Mouse (Mus musculus) cortical plate, adult 2 months (tissue): Measurements from ENCODE around the gene Col8a1. TPM values are rescaled to one million over a fixed set of nuclear protein-coding genes. Genes with fewer than 3 reads are reported as not detected.
A peak's percentile ranks its signal among the peaks of the same experiment; 100 is the strongest.

Source experiments
- H3K27ac ChIP-seq: fragments of 200-500 bp; 2 replicates; pipeline ENCODE4 v1.5.1; 2012; ENCODE audit warnings: low read length, control low read depth, inconsistent platforms; ENCODE audit not compliant: insufficient read depth
- H3K4me1 ChIP-seq: fragments of 200-500 bp; 2 replicates; pipeline ENCODE4 v1.6.1; 2011; ENCODE audit warnings: low read length; ENCODE audit not compliant: control insufficient read depth, insufficient read depth
- H3K4me3 ChIP-seq: fragments of 200-500 bp; 2 replicates; pipeline ENCODE4 v1.5.1; 2011; ENCODE audit warnings: mild to moderate bottlenecking, low read length, control low read depth; ENCODE audit not compliant: insufficient read depth
- CTCF ChIP-seq: fragments of 200-500 bp; IDR thresholded peaks from 2 replicates; pipeline ENCODE4 v1.5.1; 2011; ENCODE audit warnings: mild to moderate bottlenecking, control low read depth, low read length; ENCODE audit not compliant: insufficient read depth; ENCODE audit errors: extremely low read depth
- POLR2A ChIP-seq: fragments of 200-500 bp; IDR thresholded peaks from 2 replicates; pipeline ENCODE4 v1.6.1; 2011; ENCODE audit warnings: mild to moderate bottlenecking, low read length, control low read depth; ENCODE audit not compliant: insufficient read depth; ENCODE audit errors: extremely low read depth
- polyA plus RNA-seq: library from polyadenylated mRNA; depleted of rRNA; stranded (reverse); fragments of >200 nt; gene quantifications from 2 replicates; pipeline ENCODE4 v1.2.3, GENCODE M21; 2012; rRNA removed

The Col8a1 gene
- polyA plus RNA-seq: 1.3 and 1.4 TPM in 2 replicates

DNA sequence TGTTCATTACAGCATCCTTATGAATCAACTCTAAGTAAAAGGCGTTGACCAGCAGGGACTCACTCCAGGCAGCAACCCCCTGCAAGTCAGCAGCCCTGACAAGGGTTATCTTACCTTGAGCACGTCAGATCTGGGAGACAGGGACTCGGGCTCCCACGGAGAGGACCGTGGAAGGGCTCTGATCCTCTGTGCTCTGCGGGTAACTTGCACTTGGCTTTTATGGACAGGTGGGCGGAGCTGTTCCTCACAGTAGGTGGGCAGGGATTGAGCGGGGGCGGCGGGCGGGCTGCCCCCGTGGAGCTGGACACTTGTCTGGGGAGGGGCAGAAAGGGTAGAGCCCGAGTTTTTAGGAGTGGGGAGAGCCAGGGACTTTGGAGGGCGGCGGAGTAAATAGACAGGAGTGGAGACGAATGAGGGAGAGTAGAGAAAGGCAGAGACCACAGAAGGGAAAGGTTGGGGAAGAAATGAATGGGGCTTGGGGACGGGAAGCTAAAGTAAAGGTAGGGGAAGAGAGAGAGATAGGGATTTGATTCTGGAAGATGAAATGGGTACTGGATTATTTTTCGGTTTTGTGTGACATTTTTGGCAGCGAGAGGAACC, at the start of gene Col8a1:
Gene Col8a1, minus strand, starts transcription at position 212 of the 600 bp plus-strand sequence.
- peaks cover 2% of the 10 kb centered on the region; the same call in 1 of the 2 replicates for H3K4me1 ChIP-seq
- TF ChIP-seq CTCF: no peak
- peak within 1 kb of the TSS; percentile 49 for H3K4me3 ChIP-seq
- peak within 1 kb of the TSS; percentile 26 for H3K27ac ChIP-seq

DNA sequence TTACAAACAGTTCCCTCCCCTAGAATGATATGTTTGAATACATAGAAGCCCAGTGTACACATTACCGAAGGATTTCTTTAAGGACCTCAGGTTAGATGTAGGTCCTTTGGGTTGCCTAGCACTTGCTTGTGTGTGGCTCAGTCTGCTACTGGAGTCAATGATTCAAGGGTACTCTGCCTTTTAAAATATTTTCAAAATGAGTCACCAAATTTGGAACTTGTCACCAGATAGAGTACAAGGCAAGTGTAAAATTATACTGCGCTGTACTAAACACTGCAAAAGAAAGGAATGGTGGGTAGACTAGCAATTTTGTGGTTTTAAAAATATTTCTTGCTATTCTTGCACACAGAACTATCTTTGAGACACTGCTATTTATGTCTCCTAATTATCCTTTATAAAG, 47.3 kb upstream of the Col8a1 start:
- no peak overlapping the region for H3K4me3 ChIP-seq
- no peak overlapping the region for H3K27ac ChIP-seq
- TF ChIP-seq CTCF (no peak), POLR2A (no peak)
- H3K4me1 ChIP-seq: no peaks in the 10 kb centered on the region

DNA sequence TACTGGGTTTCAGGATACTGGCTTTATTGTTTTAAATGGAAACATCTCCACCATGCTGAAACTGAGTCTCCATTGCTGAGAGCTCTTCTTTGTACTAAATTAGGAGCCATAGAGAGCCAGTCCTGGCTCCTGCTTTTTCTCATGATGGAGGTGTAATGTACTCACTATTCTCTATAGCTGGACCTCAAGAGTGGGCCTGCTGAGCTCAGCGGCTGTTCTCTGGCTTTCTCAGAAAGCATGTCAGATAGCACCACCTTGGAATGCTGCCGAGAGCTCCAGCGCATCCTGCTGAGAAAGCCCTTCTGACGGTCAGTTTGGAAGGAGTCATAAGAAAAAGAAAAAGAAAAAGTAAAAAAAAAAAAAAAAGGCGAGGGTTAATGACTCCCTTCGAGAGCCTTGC, 41.8 kb upstream of the Col8a1 start:
- Histone ChIP-seq H3K4me1 (no peaks in the 10 kb centered on the region), H3K27ac (no peak overlapping the region), H3K4me3 (no peak overlapping the region)
- TF ChIP-seq POLR2A (no peak), CTCF (no peak)

DNA sequence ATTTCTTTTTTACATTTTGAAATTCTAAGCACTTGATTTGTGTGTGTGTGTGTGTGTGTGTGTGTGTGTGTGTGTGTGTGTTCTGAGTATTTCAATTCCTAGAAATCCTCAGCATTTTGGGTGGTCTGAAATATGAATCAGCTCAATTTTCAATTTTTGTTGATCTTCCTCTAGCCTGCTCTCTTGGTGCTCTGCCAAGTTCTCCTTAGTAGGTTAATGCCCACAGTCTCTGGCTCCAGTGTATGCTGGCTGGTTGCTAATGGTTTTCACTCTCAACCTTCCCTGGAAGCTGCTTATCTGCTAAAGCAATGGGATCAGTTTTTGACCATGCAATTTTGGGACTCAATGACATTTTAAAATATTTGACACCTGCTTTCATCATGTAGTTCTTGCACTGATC, 24.5 kb upstream of the Col8a1 start:
- no peak for TF ChIP-seq POLR2A
- TF ChIP-seq CTCF: no peak
- H3K4me1 ChIP-seq: no peaks in the 10 kb centered on the region
- H3K27ac ChIP-seq: no peak overlapping the region
- H3K4me3 ChIP-seq: no peak overlapping the region

DNA sequence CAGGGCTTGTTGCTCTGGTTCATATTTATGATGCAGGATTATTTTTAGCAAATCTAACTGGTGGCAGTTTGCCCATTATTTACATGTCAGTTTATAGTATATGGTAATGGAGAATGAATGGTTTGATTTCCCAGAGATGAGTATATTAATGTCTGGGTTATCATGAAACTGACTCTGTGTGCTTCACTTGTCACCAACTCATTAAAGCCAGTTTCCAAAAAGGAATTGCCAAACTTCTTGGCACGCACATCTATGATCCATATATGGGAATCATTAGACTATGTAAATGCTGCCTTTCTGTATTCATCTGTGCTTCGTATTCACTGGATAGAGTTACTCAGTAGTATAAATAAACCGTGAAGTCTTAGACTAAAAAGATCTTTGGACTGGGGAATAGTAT, 11.1 kb upstream of the Col8a1 start:
- Histone ChIP-seq H3K27ac (no peak overlapping the region), H3K4me3 (no peak overlapping the region), H3K4me1 (no peaks in the 10 kb centered on the region)
- TF ChIP-seq POLR2A (no peak), CTCF (no peak)

DNA sequence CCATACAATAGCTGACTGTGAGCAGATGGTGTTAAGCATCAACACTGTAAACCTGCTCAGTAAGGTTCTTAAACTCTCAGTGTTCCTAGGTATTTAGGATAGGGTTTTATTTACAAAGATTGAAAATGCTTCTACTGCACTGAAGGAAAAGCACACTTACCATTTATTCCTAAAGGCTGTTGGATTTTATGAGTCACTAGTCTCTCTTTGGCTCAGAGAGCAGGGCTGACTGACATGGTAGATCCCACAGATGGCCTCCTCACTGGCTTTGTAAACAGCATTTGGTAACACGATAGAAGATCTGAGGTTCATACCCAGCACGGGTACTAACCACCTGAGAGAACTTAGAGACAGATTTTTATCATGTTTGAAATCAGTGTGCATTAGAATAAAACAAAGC, 5.3 kb upstream of the Col8a1 start:
- Histone ChIP-seq H3K27ac (no peak overlapping the region), H3K4me1 (peaks cover 2% of the 10 kb centered on the region; the same call in 1 of the 2 replicates), H3K4me3 (no peak overlapping the region)
- no peak for TF ChIP-seq POLR2A
- TF ChIP-seq CTCF: no peak

DNA sequence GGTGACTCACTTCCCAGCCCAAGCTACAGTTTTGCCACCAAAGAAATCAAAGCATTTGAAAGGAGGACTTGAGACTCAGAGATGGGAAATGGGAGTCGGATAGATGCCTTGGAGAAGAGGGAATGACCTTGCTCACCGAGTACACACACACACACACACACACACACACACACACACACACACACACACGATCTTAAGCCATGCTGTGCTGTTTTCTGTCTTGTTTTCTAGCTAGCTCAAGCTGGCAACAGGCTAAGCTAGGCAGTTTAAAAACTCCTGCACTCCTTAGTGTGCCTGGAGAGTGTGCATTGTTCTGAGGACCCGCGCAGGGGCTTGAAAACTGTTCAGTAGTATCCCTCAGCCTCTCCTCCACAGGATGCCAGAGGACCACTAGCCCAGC, 1.2 kb upstream of the Col8a1 start:
- peaks cover 2% of the 10 kb centered on the region; the same call in 1 of the 2 replicates for H3K4me1 ChIP-seq
- peak overlapping the region; percentile 26; the same call in 1 of the 2 replicates for H3K27ac ChIP-seq
- TF ChIP-seq CTCF: no peak
- TF ChIP-seq POLR2A: no peak
- H3K4me3 ChIP-seq: peak overlapping the region; percentile 49

DNA sequence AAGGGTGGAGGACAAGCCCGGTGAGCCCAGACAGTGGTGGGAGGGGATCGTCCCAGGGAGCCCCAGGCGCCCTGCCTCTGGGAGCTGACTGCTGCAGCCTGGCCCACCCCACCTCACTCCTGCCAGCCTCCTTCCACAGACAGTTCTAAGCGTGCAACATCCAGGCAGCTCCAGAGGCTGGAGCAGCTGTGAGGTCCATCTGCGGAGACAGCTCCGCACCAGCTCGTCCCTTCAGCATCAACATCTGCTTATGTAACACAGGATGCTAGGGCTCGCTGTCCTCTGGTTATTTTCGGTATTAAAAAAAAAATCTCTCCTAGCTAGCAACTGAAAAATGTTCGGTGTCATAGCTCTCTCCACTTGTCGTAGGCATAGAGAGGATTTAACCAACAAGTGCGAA, 704 bp upstream of the Col8a1 start:
- H3K27ac ChIP-seq: peak overlapping the region; percentile 26
- H3K4me1 ChIP-seq: peaks cover 2% of the 10 kb centered on the region; the same call in 1 of the 2 replicates
- H3K4me3 ChIP-seq: peak overlapping the region; percentile 49
- peak; percentile 70 for TF ChIP-seq POLR2A
- no peak for TF ChIP-seq CTCF

DNA sequence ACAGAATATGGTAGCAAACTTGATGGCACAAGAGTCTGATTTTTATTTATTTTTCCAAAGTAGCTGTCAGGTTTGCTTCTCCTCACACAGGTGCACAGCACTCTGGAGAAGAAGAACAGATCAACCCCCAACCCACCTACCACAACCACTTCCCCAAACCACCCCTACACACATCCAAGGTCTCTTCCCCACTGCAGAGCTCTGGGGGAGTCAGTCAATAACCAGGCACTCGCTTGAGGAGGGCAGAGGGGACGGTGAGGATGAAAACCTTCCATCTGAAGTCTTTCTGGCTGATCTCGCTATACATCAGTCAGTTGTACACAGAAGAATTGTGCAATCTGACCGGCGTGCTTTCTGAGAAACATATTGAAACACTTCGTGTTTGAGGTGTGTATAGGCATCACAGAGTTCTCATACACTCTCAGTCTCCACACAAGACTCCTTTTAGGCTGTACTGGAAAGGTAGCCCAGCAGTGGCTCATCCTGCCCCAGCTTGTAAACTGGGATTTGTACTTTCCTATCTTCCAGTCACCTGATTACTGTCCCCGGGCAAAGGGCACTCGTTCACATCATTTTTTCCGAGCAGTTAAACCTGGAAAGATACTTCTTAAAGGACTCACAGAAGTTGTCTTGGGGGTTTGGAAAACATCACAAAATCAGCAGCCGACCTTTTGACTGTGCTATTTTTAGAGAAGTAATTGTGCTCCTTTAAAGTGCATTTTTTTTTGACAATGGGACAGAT, 827 bp downstream of the Col8a1 start:
- TF ChIP-seq CTCF: no peak
- TF ChIP-seq POLR2A: no peak
- no peak overlapping the region for H3K27ac ChIP-seq

DNA sequence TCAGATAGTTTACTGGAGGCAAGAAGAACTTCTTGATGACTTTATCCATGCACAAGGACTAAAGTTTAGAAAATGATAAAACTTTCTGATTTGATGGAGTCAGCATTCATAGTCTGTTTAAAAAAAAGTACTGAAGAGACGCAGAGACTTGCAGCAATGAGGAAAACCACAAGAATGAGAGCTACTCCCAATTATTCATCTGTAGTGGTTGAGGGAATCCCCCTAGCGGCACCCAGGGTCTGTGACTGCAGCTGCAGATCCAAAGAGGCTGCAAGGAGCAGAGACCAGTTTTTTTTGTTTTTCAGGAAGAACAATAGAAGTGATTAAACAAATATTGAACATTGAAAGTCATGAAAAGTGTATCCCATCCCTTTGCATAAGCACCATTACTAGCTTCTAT, 4.0 kb downstream of the Col8a1 start:
- Histone ChIP-seq H3K4me3 (no peak overlapping the region), H3K4me1 (no peaks in the 10 kb centered on the region; the same call in 1 of the 2 replicates), H3K27ac (no peak overlapping the region)
- TF ChIP-seq POLR2A (no peak), CTCF (no peak)

More for the DNA sequence above, 827 bp downstream of the Col8a1 start:
- no peak overlapping the region; the same call in 1 of the 2 replicates for H3K4me3 ChIP-seq
- peaks cover 2% of the 10 kb centered on the region; the same call in 1 of the 2 replicates for H3K4me1 ChIP-seq
